Mouse (Mus musculus): ENCODE data around the gene Krt13.

DNA sequence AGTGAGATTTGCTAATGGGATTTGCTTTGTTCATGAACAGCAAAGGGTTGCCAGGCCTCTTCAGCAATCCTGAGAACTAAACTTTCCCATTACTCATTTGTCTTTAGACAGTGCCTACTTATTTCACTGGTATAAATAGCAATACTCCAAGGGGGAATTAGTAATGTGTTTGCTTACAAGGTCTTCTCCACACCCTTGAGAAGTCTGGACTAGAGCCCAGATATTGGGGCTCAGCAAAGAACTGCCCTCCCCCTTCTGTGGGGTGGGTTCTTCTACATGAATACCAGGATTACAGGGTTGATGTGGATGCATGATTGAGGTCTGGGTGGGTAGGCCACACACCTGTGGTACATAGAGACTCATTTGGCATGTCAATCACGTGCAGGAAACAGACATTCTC, 47.5 kb downstream of the Krt13 start:
- TF ChIP-seq CTCF (IDR thresholded peaks at IDR 0.05; ENCODE audit: control insufficient read depth, insufficient read depth, low read length) (no peak), POLR2A (IDR thresholded peaks at IDR 0.05; ENCODE audit: borderline replicate concordance, control insufficient read depth, low read depth, low read length) (no peak)
